Mouse (Mus musculus) neural tube, embryonic 10.5 days (tissue): ENCODE measurements around the gene Cped1.
"Not testable (repeated sequence)": the region's sequence is repeated elsewhere in the genome, so short reads cannot be mapped to it uniquely, and the experiment has no call there.

ENCODE experiments used
- DNase-seq: peaks from one replicate; pipeline ENCODE4 v3.0.0-alpha.2; 2017; ENCODE audit warnings: low spot score; ENCODE audit errors: extremely low spot score

Gene Cped1

GRCm38 (mm10) chr6:22026358-22026673, 40.6 kb downstream of the Cped1 start:
- DNase-seq = no peak

GRCm38 (mm10) chr6:22026761-22027594, 41.3 kb downstream of the Cped1 start:
- DNase-seq = no peak

GRCm38 (mm10) chr6:22027854-22028253, 42.1 kb downstream of the Cped1 start:
- DNase-seq = no peak

- no peak for DNase-seq
Observed at GRCm38 (mm10) chr6:22030381-22030780, 44.7 kb downstream of the Cped1 start.

GRCm38 (mm10) chr6:22033188-22033587, 47.5 kb downstream of the Cped1 start:
- DNase-seq = no peak

GRCm38 (mm10) chr6:22035408-22035807, 49.7 kb downstream of the Cped1 start:
- no peak for DNase-seq

GRCm38 (mm10) chr6:22035895-22036294, 50.2 kb downstream of the Cped1 start:
- no peak for DNase-seq

- no peak for DNase-seq
Observed at GRCm38 (mm10) chr6:22036396-22036795, 50.7 kb downstream of the Cped1 start.

GRCm38 (mm10) chr6:22036911-22037310, 51.2 kb downstream of the Cped1 start:
- DNase-seq = no peak

GRCm38 (mm10) chr6:22037441-22038050, 51.8 kb downstream of the Cped1 start:
- no peak for DNase-seq

GRCm38 (mm10) chr6:22039666-22040065, 54.0 kb downstream of the Cped1 start:
- DNase-seq = not testable (repeated sequence)

- no peak for DNase-seq
Observed at GRCm38 (mm10) chr6:22044880-22045605, 59.3 kb downstream of the Cped1 start.

GRCm38 (mm10) chr6:22047101-22047500, 61.4 kb downstream of the Cped1 start:
- no peak for DNase-seq

- DNase-seq = no peak
Observed at GRCm38 (mm10) chr6:22049093-22049492, 63.4 kb downstream of the Cped1 start.

- DNase-seq = no peak
Observed at GRCm38 (mm10) chr6:22051526-22051925, 65.8 kb downstream of the Cped1 start.

- DNase-seq = no peak
Observed at GRCm38 (mm10) chr6:22053014-22053413, 67.3 kb downstream of the Cped1 start.

GRCm38 (mm10) chr6:22064341-22064740, 78.6 kb downstream of the Cped1 start:
- DNase-seq = no peak

- no peak for DNase-seq
Observed at GRCm38 (mm10) chr6:22070603-22071322, 85.0 kb downstream of the Cped1 start.

- no peak for DNase-seq
Observed at GRCm38 (mm10) chr6:22071323-22071840, 85.7 kb downstream of the Cped1 start.

- no peak for DNase-seq
Observed at GRCm38 (mm10) chr6:22072737-22073136, 87.0 kb downstream of the Cped1 start.
